Mouse (Mus musculus) layer of hippocampus, adult 2 months (tissue): Measurements from ENCODE around the gene Aplp1. TPM values are rescaled to one million over a fixed set of nuclear protein-coding genes. Genes with fewer than 3 reads are reported as not detected.

Source experiments
- DNase-seq, 2 experiments: peaks; one replicate each; pipeline ENCODE4 v3.0.0; 2022; ENCODE audit warnings: low spot score in 2 of 2
- H3K27ac ChIP-seq: fragments of 200-600 bp; 2 replicates; pipeline ENCODE4 v1.8.1; 2022
- H3K4me3 ChIP-seq: fragments of 200-600 bp; 2 replicates; pipeline ENCODE4 v1.8.1; 2022; ENCODE audit warnings: mild to moderate bottlenecking
- CTCF ChIP-seq: fragments of 200-600 bp; conservative IDR thresholded peaks from 2 replicates; pipeline ENCODE4 v1.8.1; 2022; ENCODE audit warnings: antibody characterized with exemption, mild to moderate bottlenecking, moderate library complexity
- total RNA-seq, 2 experiments: library from RNA; stranded (reverse); gene quantifications; 2 replicates each; pipeline ENCODE4 v1.2.3; 2021

Gene Aplp1
- total RNA-seq, 2 experiments from 2014 or later: 1,283 to 1,305 TPM

DNA sequence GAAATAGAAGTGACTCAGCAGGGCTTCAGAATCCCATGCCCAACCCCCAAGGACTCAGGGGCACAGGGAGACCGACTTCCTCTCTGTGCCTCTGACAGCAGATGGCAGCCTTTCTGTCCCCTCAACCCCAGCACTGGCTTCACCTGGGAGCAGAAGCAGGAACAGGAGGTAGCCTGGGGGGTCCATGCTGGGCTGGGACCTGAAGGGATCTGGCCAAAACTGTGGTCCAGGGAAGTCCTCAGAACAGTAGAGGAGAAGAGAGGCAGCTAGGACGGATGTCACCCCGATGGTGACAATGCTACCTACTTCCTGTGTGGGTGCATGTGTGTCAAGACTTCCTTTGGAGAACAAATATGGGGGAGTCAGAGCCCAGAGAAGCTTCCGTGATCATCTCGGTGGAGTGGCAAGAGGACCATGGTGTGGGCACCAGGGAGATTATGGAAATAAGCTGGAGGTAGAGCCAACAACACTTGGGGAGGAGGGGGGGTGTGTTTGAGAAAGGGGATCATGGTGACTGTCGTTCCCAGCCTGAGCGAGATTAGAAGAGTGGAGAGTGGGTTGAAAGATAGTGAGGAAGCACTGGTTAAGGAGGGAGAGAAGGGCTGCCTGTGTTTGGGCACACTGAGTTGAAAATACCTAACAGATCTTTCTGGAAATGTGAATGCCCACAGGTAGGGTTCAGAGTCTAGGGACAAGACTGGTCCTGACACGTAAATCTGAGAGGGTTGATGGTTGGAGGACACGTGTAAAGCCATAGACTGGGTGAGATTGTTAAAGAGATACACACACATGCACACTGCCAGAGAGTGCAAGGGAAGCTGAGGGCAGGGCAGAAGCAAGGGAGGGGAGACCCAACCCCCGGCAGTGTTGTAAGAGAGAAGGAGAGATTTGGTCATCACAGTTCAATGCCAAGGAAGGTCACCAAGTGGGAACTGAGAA is 25.5 kb downstream of the Aplp1 start, which contains the start of gene Hcst:
Gene Hcst (minus strand): TSS at position 294 of the 939 bp plus-strand sequence.
- no peak for DNase-seq
- TF ChIP-seq CTCF: no peak

DNA sequence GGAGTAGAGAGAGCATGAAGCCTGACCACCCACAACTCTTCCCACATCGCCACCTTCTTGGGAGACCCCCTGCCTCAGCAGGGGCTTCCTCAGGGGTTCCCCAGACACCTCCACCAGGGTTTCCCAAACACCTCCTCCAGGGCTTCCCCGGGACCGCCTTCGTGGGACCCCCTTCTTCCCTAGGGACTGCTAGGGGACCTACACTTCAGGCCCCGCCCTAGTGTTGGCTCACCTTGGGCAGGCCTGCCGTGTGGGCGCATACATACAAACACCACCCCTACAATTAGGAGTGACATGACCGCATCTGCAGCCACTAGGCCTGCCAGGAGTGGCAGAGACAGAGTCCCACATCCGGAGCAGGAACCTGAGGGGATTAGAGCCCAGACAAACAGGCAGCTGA is 27.5 kb downstream of the Aplp1 start:
- no peak overlapping the region for H3K4me3 ChIP-seq

More for the DNA sequence above, 25.5 kb downstream of the Aplp1 start, which contains the start of gene Hcst:
- Histone ChIP-seq H3K27ac (no peak within 1 kb of the TSS), H3K4me3 (no peak within 1 kb of the TSS)

DNA sequence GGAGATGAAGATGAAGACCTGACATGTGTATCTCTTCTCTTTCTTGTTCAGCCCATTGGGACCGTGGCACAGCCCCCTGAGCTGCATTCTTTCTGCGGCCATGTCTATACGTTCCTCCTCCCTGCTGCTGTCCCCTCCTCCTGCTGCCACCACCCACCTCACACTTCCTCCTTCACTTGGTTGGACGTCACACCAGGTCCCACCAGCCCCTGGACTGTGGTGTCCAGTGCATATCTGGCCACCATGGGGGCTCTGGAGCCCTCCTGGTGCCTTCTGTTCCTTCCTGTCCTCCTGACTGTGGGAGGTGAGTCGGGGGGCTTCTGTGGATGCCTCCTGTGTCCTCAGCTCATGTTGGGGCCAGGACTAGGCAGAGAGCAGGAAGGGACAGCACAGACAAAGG is 31.7 kb downstream of the Aplp1 start, which contains the start of gene Tyrobp:
Gene Tyrobp (plus strand): TSS at position 165 of the 400 bp plus-strand sequence.
- no peak for DNase-seq
- no peak for TF ChIP-seq CTCF
- Histone ChIP-seq H3K27ac (peak within 1 kb of the TSS; percentile 46; the same call in 1 of the 2 replicates), H3K4me3 (no peak within 1 kb of the TSS; the same call in 1 of the 2 replicates)

More for the DNA sequence above, 27.5 kb downstream of the Aplp1 start:
- DNase-seq: no peak
- TF ChIP-seq CTCF: no peak
- no peak overlapping the region for H3K27ac ChIP-seq

DNA sequence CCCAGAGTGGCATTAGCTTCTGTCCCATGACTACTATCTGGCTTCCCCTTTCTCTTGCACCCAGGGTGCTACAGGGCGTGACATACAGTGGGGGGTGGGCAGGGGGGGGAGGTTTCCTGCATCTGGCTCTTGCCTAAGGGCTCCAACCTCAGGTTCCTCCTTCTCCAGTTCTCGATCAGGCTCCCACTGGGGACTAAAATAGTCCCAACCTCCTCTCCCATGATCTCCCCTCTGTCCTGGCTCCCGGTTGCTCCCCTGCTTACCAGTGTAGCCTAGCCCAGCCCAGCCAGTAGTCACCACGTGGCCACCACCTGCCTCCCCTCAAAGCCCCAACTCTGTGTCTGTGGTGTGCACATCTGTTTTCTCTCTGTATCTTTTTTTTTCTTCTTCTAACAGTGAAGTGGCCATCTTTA is 32.6 kb downstream of the Aplp1 start:
- no peak for TF ChIP-seq CTCF
- DNase-seq: no peak
- H3K4me3 ChIP-seq: no peak overlapping the region
- H3K27ac ChIP-seq: peak overlapping the region; percentile 46; the same call in 1 of the 2 replicates

DNA sequence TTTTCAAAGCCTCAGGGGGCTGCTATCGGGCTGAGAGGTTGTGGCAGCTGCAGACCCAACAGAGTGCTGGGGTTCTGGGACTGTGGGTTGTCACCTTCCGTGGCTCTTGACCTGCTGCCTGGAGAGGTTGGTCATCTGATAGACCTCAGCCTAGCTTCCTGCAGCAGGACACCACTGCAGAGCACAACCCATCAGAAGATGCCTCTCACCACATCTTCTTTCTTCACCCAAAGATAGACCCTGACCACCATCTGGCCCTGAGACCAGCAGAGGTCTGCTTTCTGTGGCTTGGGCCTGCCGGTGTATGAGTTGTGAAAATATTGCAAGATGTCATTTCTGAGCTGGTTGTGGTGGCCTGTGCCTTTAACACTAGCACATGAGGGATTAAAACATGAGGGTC is 34.3 kb downstream of the Aplp1 start:
- no peak for DNase-seq
- H3K4me3 ChIP-seq: no peak overlapping the region
- no peak for TF ChIP-seq CTCF
- no peak overlapping the region for H3K27ac ChIP-seq

DNA sequence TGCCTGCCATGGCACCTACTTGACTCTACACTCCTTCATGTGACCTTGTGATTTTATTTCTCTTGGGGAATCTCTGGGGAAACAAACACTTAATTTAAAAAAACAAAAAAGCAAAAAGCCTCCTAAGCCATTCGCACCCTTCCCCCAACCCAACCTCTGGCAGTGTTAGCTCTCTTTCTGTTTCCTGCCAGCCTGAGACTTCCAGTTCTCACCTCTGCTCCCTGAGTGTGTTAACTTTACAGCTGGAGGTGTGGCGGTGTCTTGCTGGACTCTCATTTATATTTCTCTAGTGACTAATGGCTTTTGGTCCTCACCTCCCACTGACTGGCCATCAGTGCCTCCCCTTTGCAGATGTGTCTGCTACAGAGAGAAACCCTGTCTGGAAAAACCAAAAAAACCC is 35.5 kb downstream of the Aplp1 start:
- no peak overlapping the region for H3K4me3 ChIP-seq
- TF ChIP-seq CTCF: no peak
- no peak overlapping the region for H3K27ac ChIP-seq
- DNase-seq: no peak

DNA sequence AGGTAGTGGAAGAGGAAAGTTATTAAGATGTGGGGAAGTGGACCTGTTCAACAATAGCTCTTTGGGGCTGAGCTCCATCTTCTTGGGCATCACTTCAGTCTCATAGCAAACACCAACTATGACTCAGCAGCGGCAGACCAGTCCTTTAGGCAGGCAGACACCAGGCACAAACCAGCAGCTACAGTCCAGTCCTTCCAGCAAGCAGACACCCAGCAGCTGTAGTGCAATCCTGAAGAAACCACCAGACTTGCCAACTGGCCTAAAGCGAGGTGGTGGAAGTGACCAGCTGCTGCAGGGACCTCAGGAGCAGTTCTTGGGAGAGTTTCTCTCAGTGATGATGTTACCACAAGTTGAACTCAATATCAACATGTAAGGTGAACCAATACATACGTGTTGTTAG is 36.7 kb downstream of the Aplp1 start:
- Histone ChIP-seq H3K27ac (no peak overlapping the region), H3K4me3 (no peak overlapping the region)
- DNase-seq: no peak
- no peak for TF ChIP-seq CTCF

DNA sequence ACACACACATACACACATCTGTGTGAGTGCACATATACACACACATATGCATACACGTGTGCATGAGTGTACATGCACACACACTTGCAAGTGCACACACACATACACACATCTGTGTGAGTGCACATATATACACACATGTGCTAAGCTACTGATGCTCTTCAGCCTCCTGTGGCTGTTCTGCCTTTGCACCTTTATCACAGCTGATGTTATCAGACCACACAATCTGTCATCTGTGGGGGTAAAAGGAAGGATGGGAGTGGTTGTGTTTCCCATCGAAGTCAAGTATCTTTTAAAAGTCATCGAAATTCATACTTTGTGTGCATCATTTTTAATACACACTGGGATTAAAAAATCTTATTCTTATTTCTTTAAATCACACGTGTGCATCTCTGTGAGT is 43.0 kb downstream of the Aplp1 start:
- no peak overlapping the region for H3K4me3 ChIP-seq
- no peak for DNase-seq
- TF ChIP-seq CTCF: no peak
- H3K27ac ChIP-seq: no peak overlapping the region

DNA sequence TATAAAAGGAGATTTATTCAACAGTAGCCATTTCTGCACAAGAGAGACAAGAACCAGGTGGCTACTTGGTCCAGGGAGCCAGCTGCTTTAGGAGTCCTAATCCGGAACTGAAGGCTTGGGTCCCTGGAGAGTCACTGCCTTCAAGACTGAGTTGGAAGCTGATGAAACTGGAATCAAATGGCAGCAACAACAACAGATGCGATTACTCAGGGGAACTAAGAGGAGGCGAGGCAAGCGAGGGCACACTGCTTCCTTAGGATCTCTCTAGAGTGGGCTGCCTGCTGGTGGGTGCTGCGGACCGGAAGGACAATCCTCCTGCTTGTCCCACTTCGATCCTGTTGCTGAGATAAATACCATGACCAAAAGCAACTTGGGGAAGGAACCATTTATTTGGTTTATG is 45.7 kb downstream of the Aplp1 start:
- DNase-seq: no peak
- no peak for TF ChIP-seq CTCF
- H3K27ac ChIP-seq: no peak overlapping the region
- H3K4me3 ChIP-seq: no peak overlapping the region

DNA sequence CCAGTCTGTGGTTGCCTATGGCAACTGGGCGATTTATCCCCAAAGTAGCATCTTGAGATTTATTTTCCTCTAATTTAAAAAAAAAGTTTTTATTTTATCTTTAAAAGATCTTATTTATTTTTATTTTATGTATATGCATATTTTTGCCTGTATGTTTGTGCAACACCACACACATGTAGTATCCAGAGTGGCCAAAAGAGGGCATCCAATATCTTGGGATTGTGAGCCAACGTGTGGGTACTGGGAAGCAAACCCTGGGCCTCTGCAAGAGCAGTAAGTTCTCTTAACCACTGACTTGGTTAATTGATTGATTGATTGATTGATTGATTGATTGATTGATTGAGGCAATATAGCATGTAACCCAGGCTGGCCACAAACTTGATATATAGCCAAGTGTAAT is 50.5 kb downstream of the Aplp1 start:
- Histone ChIP-seq H3K27ac (no peak overlapping the region), H3K4me3 (no peak overlapping the region)
- no peak for DNase-seq
- peak; percentile 63 for TF ChIP-seq CTCF

DNA sequence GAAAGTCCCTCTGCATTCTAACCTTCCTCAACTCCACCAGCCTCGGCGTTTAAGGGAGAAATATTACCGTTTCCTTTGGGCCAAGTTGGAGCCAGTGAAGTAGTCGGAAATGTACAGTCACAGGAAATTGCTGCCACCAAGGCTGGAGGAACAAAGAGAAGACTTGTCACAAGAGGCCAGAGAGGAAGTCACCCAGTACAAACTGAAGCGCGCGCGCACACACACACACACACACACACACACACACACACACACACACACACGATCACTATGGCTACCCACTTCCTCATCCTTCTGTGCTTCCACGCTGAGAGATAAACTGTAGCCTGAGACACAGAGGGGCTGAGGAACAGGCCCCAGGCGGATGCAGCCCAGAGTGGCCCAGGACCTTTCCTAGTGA is 51.0 kb downstream of the Aplp1 start:
- no peak overlapping the region for H3K4me3 ChIP-seq
- peak overlapping the region; percentile 24; the same call in 1 of the 2 replicates for H3K27ac ChIP-seq
- no peak for DNase-seq
- no peak for TF ChIP-seq CTCF

DNA sequence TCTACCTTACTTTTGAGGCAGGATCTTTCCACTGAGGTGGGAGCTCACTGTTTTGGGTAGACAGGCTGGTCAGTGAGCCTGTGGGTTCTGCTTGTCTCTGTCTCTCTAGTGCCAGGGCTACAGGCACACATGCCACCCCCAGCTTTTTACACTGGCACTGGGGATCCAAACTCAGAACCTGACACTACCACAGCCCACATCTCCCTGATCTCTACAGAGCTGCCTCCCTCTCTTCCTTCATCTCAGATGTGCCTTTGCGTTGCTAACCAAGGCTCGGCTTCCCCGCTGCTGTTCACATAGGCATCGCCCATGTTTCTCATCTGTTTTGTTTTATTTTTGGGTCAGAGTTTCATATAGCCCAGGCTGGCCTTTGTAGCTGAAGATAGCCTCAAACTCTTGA is 51.7 kb downstream of the Aplp1 start:
- TF ChIP-seq CTCF: no peak
- no peak for DNase-seq
- Histone ChIP-seq H3K4me3 (no peak overlapping the region), H3K27ac (peak overlapping the region; percentile 24; the same call in 1 of the 2 replicates)

DNA sequence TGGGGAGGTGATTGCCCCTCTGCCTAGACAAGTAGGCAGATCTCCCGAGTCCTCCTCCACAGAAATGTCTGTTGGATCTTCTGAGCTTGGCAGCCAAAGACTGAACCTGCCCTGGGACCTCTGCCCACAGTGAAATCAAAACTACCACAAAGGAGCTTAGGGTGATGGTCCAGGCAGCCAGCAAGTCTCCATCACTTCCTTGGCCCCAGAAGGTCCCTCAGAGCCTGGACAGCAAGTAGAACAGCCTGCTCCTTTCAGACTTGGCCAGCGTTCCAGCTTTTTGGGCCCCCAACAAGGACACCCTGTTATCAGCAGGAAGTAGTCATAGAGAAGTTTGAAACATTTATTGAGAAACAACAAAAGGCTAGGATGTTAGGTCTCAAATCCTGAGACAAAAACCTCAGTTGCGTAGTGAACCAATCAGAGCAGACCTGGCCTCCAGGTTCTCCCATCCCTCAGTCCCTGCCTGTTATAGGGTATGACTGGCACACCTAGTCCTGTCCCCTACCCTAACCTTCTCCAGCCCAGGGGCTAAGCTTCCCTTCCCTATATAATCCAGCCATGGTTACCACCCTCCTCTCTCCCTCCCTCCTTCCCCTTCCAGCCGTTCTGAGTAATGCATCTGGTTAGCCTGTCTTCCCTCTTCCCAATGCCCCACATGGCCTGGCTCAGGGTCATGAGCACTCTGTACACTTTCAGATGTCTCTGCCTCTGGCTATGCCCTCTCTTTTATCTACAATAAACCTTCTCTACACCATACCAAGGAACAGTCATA is 52.4 kb downstream of the Aplp1 start:
- DNase-seq: no peak
- no peak for TF ChIP-seq CTCF
- Histone ChIP-seq H3K27ac (no peak overlapping the region), H3K4me3 (no peak overlapping the region)

Other genes starting within 250 kb of the Aplp1 start
- gene Capns1, start 246.7 kb downstream of the Aplp1 start, total RNA-seq: 100 to 1,000 TPM; 213 to 224 TPM
- gene Polr2i, start 213.6 kb downstream of the Aplp1 start, total RNA-seq: 10 to 100 TPM; 59.6 to 59.8 TPM
- gene Tbcb, start 213.3 kb downstream of the Aplp1 start, total RNA-seq: 100 to 1,000 TPM; 113 to 116 TPM
- not detected for gene Ovol3, start 209.8 kb downstream of the Aplp1 start, total RNA-seq
- under 1 TPM; 0.44 to 0.56 TPM for gene Thap8, start 165.4 kb downstream of the Aplp1 start, total RNA-seq
- 1 to 10 TPM in 1 of 2 experiments, under 1 TPM in 1; 1.00 to 1.4 TPM for gene Wdr62, start 165.1 kb downstream of the Aplp1 start, total RNA-seq
- gene Clip3, start 153.8 kb downstream of the Aplp1 start, total RNA-seq: 100 to 1,000 TPM; 453 to 474 TPM
- gene Alkbh6, start 136.8 kb downstream of the Aplp1 start, total RNA-seq: 10 to 100 TPM; 50.8 to 51.8 TPM
- gene Syne4, start 130.7 kb downstream of the Aplp1 start, total RNA-seq: 10 to 100 TPM in 1 of 2 experiments, 1 to 10 TPM in 1; 9.4 to 14.2 TPM
- under 1 TPM; 0.41 to 0.81 TPM for gene E130208F15Rik, start 123.8 kb downstream of the Aplp1 start, total RNA-seq
- gene Sdhaf1, start 121.6 kb downstream of the Aplp1 start, total RNA-seq: 1 to 10 TPM; 6.7 to 7.3 TPM
- gene Lrfn3, start 82.8 kb downstream of the Aplp1 start, total RNA-seq: 10 to 100 TPM; 32.4 to 34.6 TPM
- gene Tyrobp, start 31.8 kb downstream of the Aplp1 start, total RNA-seq: 10 to 100 TPM; 26.7 to 32.6 TPM
- gene Hcst, start 25.7 kb downstream of the Aplp1 start, total RNA-seq: 1 to 10 TPM in 1 of 2 experiments, not detected in 1; 1.5 TPM
- gene Nfkbid, start 23.8 kb downstream of the Aplp1 start, total RNA-seq: 1 to 10 TPM; 2.8 to 3.0 TPM
- gene Kirrel2, start 12.2 kb upstream of the Aplp1 start, total RNA-seq: 10 to 100 TPM; 15.0 to 20.4 TPM
- gene Nphs1, start 12.8 kb upstream of the Aplp1 start, total RNA-seq: 1 to 10 TPM; 1.2 to 1.3 TPM
- gene Prodh2, start 48.1 kb upstream of the Aplp1 start, total RNA-seq: not detected
- gene Arhgap33, start 89.5 kb upstream of the Aplp1 start, total RNA-seq: 100 to 1,000 TPM; 101 to 119 TPM
- 1 to 10 TPM; 2.7 to 4.8 TPM for gene Hspb6, start 106.6 kb upstream of the Aplp1 start, total RNA-seq
- 1 to 10 TPM; 4.0 to 4.1 TPM for gene Proser3, start 106.8 kb upstream of the Aplp1 start, total RNA-seq
- 10 to 100 TPM; 45.5 to 47.6 TPM for gene Lin37, start 114.3 kb upstream of the Aplp1 start, total RNA-seq
- gene U2af1l4, start 117.8 kb upstream of the Aplp1 start, total RNA-seq: 10 to 100 TPM; 71.4 to 90.8 TPM
- gene Gm49396, start 117.8 kb upstream of the Aplp1 start, total RNA-seq: 10 to 100 TPM in 1 of 2 experiments, 1 to 10 TPM in 1; 9.0 to 11.4 TPM
- 10 to 100 TPM; 79.9 to 92.3 TPM for gene Psenen, start 118.1 kb upstream of the Aplp1 start, total RNA-seq
- gene Igflr1, start 119.9 kb upstream of the Aplp1 start, total RNA-seq: 1 to 10 TPM; 6.4 to 6.5 TPM
- 10 to 100 TPM; 49.8 to 57.5 TPM for gene Kmt2b, start 143.2 kb upstream of the Aplp1 start, total RNA-seq
- gene Zbtb32, start 153.4 kb upstream of the Aplp1 start, total RNA-seq: not detected
- under 1 TPM in 1 of 2 experiments, not detected in 1; 0.69 TPM for gene Upk1a, start 167.3 kb upstream of the Aplp1 start, total RNA-seq
- gene Cox6b1, start 180.6 kb upstream of the Aplp1 start, total RNA-seq: 100 to 1,000 TPM; 552 to 568 TPM
- not detected for gene Etv2, start 190.3 kb upstream of the Aplp1 start, total RNA-seq
- gene Rbm42, start 204.8 kb upstream of the Aplp1 start, total RNA-seq: 10 to 100 TPM; 69.5 to 72.6 TPM
- 1 to 10 TPM; 6.6 to 6.8 TPM for gene Haus5, start 219.5 kb upstream of the Aplp1 start, total RNA-seq
- not detected for gene Pmis2, start 226.1 kb upstream of the Aplp1 start, total RNA-seq